Mouse (Mus musculus) testis, postnatal 10 days (tissue): ENCODE measurements around the gene Deup1.

ENCODE experiments used
- DNase-seq: peaks from one replicate; pipeline ENCODE4 v3.0.0; 2021; ENCODE audit warnings: low spot score

Gene Deup1

GRCm38 (mm10) chr9:15627785-15628287, at the start of gene Deup1:
TSS of gene Deup1 (minus strand) at chr9:15627933.
- peak; percentile 71 for DNase-seq

DNA sequence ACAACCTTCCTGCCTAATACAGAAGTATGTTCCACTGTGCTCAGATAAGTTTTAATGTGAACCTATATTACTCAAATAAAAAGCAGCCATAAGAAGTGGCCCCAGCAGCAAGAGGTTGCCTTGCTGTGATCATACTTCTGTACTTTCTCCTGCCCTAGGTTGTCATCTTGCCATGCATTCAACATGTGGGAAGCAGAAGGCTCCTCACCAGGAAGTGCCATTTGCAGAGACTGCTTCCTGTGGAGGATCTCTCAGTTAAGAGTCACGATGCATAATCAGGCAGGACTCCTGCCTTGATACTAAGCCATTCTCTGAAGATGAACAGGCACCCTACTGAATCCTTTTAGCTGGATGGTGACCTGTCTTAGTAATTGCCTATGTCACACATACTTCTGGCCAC, 44.5 kb upstream of the Deup1 start:
- no peak for DNase-seq

DNA sequence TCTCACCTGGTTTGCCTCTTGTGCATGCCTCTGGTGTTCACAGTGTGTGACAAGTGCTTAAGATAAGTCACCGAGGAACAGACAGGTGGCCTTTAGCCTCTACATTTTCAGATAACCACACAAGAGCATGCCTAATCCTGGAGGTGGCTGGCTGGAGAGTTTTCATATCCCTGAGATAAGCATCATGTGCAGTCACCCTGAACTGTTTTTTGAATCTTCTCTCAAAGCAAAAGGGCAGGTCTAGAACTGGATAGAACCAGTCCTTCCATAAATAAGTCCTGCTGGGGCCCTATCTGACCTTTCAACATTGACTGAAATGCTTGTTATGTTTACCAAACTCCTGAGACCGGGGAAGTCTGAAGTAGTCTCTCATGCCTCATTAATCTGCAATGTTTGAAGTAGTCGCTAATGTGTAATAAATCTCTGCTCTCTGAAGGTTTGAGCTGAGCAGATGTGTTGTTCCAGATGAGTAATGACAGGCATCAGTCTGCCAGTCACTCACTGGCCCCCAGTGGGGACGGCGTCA, 42.3 kb upstream of the Deup1 start:
- no peak for DNase-seq

DNA sequence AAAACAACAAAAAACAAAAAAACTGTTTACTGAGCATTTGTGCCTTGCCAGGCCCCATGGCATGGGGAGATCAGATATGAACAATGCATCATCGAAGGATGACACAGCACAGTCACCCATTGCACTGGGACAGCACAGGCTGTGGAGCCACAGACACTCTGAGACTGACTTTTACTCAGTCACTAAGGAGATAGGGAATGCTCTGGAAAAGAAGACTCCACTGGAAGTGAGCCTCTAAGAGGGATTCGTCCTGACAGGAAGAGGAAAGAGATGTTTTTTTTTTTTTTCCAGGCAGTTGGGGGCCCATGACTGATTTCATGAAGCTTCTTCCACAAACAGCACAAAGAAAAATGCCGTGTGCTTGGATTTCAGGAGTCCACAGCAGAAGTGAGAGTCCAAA, 41.7 kb upstream of the Deup1 start:
- DNase-seq = no peak

DNA sequence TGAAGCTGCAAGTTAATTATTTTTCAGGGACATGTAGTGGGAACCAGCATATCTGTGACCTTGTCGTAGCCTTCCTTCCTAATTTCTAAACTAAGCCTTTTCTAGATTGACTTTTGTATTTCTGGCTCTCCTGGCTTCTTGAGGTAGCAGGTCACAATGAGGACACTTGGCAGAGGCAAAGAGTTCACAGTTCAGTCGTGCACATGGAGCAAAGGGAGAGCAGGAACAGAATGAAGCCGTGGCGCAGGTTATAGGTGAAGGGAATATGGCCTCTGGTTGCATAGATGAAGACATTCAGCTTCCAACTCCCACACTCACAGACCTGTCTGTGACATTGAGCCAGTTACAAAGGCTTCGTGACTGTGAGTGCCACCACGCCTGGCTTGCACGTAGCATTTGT, 36.9 kb upstream of the Deup1 start:
- DNase-seq = no peak

DNA sequence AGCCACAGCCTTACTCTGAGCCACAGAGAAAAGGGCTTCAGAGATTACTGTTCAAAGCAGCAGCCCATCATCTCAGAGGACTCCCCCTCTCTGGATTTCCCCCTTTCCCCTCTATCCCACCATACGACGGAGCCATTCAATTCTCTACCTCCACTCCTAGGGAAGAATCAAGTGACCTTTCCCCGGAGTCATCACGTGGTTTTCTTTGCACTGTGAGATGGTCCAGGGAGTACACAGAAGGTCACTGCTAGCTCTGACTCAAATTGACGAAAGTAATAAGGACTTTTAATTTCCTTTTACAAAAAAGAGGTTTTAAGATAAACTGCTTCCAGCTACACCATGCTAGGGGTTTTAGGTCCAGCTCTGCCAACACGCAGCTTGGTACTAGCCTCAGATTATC, 31.3 kb upstream of the Deup1 start:
- no peak for DNase-seq

DNA sequence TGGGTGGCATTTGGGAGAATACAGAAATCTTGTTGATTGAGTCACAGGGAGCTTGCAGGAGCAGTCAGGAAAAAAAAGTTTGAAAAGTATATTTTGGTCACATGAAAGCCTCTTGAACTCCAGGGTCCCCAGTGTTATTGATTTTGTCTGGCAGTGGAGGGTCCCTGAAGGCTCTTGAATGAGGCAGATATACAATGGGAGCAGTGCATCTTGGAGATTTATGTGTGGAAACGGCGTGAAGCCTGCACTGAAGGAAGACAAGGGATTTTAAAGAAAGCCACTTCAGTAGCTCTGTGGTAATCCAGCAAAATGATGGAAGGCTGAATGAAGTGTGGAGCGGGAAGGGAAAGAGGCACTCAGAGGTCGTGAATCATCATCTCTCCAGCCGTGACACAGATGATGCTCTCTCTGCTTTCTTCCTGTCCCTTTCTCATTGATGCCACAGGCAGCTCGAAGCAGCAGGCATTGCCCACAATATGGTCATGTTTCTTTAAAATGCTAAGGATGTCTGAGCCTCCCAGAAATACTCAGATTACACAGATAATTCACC, 30.6 kb upstream of the Deup1 start:
- no peak for DNase-seq

- DNase-seq = no peak
Observed at GRCm38 (mm10) chr9:15653036-15653435, 25.3 kb upstream of the Deup1 start.

DNA sequence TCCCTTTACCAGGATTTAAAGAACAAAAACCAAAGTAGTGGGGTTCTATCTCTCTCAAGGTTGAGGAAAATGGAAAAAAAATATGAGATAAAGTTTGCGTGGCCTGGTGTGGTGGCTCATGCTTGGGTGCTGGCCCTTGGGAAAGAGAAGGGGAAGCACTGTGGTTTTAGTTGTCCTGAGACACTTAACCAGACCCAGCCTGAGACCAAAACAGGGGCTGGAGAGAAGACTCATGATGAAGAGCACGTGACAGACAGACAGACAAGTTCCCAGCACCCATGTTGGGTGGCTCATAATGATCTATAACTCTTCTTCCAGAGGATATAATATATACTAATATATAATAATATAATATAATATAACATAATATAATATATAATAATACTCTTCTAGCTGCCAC, 22.2 kb upstream of the Deup1 start:
- no peak for DNase-seq

- DNase-seq = no peak
Observed at GRCm38 (mm10) chr9:15627384-15627783, 349 bp downstream of the Deup1 start.

GRCm38 (mm10) chr9:15624739-15625138, 3.0 kb downstream of the Deup1 start:
- no peak for DNase-seq

- no peak for DNase-seq
Observed at GRCm38 (mm10) chr9:15619767-15620166, 8.0 kb downstream of the Deup1 start.

DNA sequence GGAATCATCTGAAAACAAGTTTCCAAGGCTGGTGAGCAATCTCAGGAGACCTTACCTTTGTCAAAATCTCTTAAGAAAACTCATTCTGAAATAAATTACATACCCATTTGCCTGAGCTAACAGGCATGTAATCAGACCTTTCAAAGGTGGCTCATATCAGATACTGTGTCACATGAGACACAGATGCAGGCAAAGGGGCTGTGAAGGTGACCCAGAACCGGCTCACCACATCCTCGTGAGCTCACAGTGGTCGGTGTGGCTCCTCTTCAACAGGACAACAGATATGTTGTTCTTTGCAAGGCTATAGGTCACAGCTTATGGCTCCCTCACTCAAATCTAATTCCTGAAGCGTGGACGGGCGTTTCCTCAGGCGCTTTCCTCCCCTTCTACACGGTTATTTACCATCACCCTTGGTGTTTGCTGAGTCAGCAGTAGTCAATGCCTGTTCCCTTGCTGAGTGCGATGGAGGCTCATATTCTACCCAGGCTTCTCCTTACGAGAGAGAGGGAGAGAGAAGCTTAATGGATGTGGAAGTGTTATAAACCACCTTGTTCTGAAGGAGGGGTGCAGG, 8.6 kb downstream of the Deup1 start:
- DNase-seq = no peak

- DNase-seq = no peak
Observed at GRCm38 (mm10) chr9:15617061-15617460, 10.7 kb downstream of the Deup1 start.

DNA sequence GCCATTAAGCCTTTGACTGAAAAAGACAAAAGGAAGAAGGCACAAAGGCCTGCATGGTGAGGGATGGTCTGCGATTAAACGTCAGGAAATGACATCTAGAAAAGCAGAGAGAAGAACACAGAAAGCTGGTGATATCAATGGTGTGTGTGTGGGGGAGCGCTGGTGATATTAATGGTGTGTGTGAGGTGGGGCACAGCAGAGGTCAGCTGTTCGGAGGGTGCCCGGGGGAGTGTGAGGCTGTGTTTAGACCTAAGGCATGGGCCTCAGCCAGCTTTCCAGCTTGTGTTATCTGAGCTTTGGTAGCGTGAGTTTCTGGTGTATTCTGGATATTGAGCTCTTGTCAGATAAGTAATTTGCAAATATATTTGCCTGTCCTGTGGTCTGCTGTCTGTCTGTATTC, 11.3 kb downstream of the Deup1 start:
- no peak for DNase-seq

GRCm38 (mm10) chr9:15609280-15609930, 18.3 kb downstream of the Deup1 start:
- DNase-seq = peak; percentile 7

DNA sequence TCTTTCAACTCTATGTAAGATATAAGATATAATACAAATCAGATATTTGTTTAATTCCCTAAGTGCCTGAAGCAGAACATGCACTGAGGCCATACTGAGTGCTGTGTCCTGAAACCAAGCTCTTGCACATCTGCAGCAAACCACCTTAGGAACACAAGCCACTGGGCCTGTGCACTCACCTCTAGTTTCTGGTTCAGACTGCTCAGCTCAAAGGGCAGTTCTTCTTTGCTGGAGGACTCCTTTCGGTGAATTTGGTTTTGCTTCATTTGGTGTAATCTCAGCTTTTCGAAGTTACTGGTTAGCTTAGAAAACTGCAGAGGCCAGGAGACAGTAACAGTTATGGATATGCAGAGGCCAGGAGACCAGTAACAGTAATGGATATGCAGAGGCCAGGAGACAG, 20.1 kb downstream of the Deup1 start:
- peak; percentile 6 for DNase-seq

- DNase-seq = no peak
Observed at GRCm38 (mm10) chr9:15603156-15603555, 24.6 kb downstream of the Deup1 start.

DNA sequence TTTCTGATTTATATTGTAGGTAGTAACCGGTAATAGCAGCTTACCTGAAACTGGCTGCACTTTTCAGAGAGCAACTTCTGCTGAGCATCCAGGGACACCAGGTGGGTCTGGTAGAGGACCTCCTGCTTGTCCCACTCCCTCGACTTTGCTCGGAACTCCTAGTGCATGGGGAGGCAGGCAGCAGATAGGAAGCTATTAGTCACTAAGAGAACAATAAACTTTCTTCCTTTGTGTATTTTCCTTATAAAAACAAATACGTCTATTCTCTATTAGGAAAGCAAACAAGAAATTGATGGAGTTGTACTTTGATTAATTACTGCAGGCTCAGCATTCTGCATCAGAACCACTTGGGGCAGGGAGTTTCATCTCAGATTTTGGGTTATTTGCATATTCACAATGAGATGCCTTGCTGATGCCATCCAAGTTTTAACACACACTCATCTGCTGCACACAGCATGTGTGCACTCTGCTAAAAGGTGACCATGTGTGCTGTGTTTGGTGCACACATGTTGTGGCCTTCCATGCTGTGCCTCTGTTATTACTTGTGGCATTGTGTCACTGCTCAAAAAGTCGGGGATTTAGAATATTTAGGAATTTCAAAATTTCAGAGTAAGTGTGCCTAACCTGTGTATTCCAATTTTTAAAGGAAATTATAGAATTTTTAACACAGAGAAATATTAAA, 26.7 kb downstream of the Deup1 start:
- DNase-seq = no peak

DNA sequence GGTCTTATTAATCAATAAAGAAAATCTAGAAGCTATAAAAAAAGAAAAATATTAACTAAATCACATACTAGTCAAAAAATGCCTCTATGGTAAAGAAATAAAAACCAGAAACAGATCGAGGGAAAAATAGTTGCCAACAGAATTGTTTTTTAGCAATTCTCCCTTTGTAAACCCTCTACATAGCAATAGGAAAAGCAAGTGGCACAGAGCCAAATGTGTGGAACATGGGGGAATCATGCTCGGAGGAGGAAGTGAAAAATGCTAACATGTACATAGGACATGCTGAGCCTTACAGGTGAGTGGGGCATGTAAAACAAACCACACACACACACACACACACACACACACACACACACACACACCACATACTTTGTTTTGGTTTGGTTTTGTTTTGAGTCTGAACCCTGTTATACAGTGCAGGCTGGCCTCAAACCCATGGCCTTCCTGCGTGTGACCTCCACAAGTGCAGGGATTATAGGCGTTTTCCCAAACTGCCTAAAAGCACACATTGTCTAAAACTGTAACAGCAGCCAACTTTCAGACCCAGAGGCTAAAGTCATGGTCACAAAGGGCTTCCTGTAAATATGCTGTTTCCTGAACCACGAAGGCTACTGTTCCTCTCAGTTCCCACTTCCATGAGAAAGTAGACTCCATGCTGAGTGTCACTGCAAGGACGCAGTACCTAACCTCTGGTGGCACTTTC, 27.4 kb downstream of the Deup1 start:
- no peak for DNase-seq

GRCm38 (mm10) chr9:15596598-15596997, 31.1 kb downstream of the Deup1 start:
- DNase-seq = no peak

DNA sequence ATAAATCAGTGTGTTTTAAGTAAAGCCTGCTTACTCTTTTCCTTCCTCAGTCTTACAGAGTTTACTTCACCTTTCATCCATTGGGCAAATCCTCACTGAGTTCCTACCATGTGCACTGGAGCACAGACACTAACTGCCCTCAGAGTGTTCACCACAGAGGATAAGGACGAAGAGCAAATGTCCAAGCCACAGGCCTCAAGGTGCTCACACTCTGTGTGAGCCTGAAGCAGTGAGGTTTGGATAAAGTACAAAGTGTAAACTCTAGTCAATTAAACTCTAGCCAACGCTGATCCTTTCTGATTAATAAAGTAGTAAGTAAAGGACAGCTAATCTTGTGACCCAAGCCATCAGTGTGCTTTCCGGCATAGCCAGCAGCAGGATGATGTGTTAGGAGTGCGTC, 33.6 kb downstream of the Deup1 start:
- DNase-seq = no peak
